Mouse (Mus musculus): Measurements from ENCODE around the gene Cacna1b.

- TF ChIP-seq CTCF (IDR thresholded peaks at IDR 0.05; ENCODE audit: borderline replicate concordance, insufficient read depth, low read depth, low read length) (no peak), POLR2A (IDR thresholded peaks at IDR 0.05; ENCODE audit: borderline replicate concordance, insufficient read depth, low read length) (no peak)
Observed at GRCm38 (mm10) chr2:24560201-24560600, 202.8 kb downstream of the Cacna1b start.

Data from cerebellum, adult 2 months (tissue).